Mouse (Mus musculus): ENCODE data around the gene Tfpi2.

The Tfpi2 gene

GRCm38 (mm10) chr6:3988750-3989149 is at the start of gene Tfpi2:
Gene Tfpi2, minus strand, starts transcription at chr6:3988919.
- TF ChIP-seq GATA4 (IDR thresholded peaks at IDR 0.05; ENCODE audit: insufficient replicate concordance, low read length): peak; percentile 99

- no peak for TF ChIP-seq GATA4 (IDR thresholded peaks at IDR 0.05; ENCODE audit: insufficient replicate concordance, low read length)
These were observed 42.2 kb upstream of the Tfpi2 start for GRCm38 (mm10) chr6:4030956-4031355.

- no peak for TF ChIP-seq GATA4 (IDR thresholded peaks at IDR 0.05; ENCODE audit: insufficient replicate concordance, low read length)
These were observed 37.6 kb upstream of the Tfpi2 start for GRCm38 (mm10) chr6:4026367-4026766.

GRCm38 (mm10) chr6:4022645-4023044 is 33.9 kb upstream of the Tfpi2 start:
- TF ChIP-seq GATA4 (IDR thresholded peaks at IDR 0.05; ENCODE audit: insufficient replicate concordance, low read length): no peak

GRCm38 (mm10) chr6:4009548-4009947 is 20.8 kb upstream of the Tfpi2 start:
- no peak for TF ChIP-seq GATA4 (IDR thresholded peaks at IDR 0.05; ENCODE audit: insufficient replicate concordance, low read length)

GRCm38 (mm10) chr6:4008501-4009040 is 19.9 kb upstream of the Tfpi2 start:
- no peak for TF ChIP-seq GATA4 (IDR thresholded peaks at IDR 0.05; ENCODE audit: insufficient replicate concordance, low read length)

- TF ChIP-seq GATA4 (IDR thresholded peaks at IDR 0.05; ENCODE audit: insufficient replicate concordance, low read length): no peak
These were observed 16.1 kb upstream of the Tfpi2 start for GRCm38 (mm10) chr6:4004808-4005207.

GRCm38 (mm10) chr6:4003890-4004306 is 15.2 kb upstream of the Tfpi2 start, which contains the start of gene Gng11:
Gene Gng11, plus strand, starts transcription at chr6:4003904.
- TF ChIP-seq GATA4 (IDR thresholded peaks at IDR 0.05; ENCODE audit: insufficient replicate concordance, low read length): peak; percentile 62

GRCm38 (mm10) chr6:4003445-4003844 is 14.7 kb upstream of the Tfpi2 start:
- no peak for TF ChIP-seq GATA4 (IDR thresholded peaks at IDR 0.05; ENCODE audit: insufficient replicate concordance, low read length)

GRCm38 (mm10) chr6:4000716-4001115 is 12.0 kb upstream of the Tfpi2 start:
- no peak for TF ChIP-seq GATA4 (IDR thresholded peaks at IDR 0.05; ENCODE audit: insufficient replicate concordance, low read length)

GRCm38 (mm10) chr6:3999296-3999695 is 10.6 kb upstream of the Tfpi2 start:
- no peak for TF ChIP-seq GATA4 (IDR thresholded peaks at IDR 0.05; ENCODE audit: insufficient replicate concordance, low read length)

GRCm38 (mm10) chr6:3998089-3998488 is 9.4 kb upstream of the Tfpi2 start:
- no peak for TF ChIP-seq GATA4 (IDR thresholded peaks at IDR 0.05; ENCODE audit: insufficient replicate concordance, low read length)

GRCm38 (mm10) chr6:3993492-3993891 is 4.8 kb upstream of the Tfpi2 start, which contains the start of gene Gngt1:
Gene Gngt1, plus strand, starts transcription at chr6:3993792.
- no peak for TF ChIP-seq GATA4 (IDR thresholded peaks at IDR 0.05; ENCODE audit: insufficient replicate concordance, low read length)

GRCm38 (mm10) chr6:3982661-3983284 is 5.9 kb downstream of the Tfpi2 start:
- TF ChIP-seq GATA4 (IDR thresholded peaks at IDR 0.05; ENCODE audit: insufficient replicate concordance, low read length): no peak

- TF ChIP-seq GATA4 (IDR thresholded peaks at IDR 0.05; ENCODE audit: insufficient replicate concordance, low read length): no peak
These were observed 15.0 kb downstream of the Tfpi2 start for GRCm38 (mm10) chr6:3973679-3974078.

GRCm38 (mm10) chr6:3967676-3968626 is 20.8 kb downstream of the Tfpi2 start:
- no peak for TF ChIP-seq GATA4 (IDR thresholded peaks at IDR 0.05; ENCODE audit: insufficient replicate concordance, low read length)
